ENCODE assay signal across 28 mouse cellular contexts in genomic region chr2:122379292-122379650, GRCm38 (mm10). TPM values are rescaled to one million over a fixed set of nuclear protein-coding genes. Genes with fewer than 3 reads are reported as not detected.
A peak's percentile ranks its signal among the peaks of the same experiment; 100 is the strongest.
DNase-seq lines count a peak whose midpoint lies in the region; ATAC-seq and TF ChIP-seq lines count a peak whose summit lies in the region.
"Had no signal": no experiment of that assay in that cellular context is flagged by ENCODE, and none has a peak within 500 bp of the region (broad histone marks: within the 10 kb centered on the region; RNA-seq: fewer than 3 reads in every experiment).

No protein-coding gene starts in this region.

- H3K27me3 ChIP-seq in heart, adult 2 months (ENCODE audit: control insufficient read depth, insufficient read depth, low read length): no peaks in the 10 kb centered on the region
- no peaks in the 10 kb centered on the region for H3K27me3 ChIP-seq in midbrain, postnatal 0 days (ENCODE audit: insufficient read depth, low read length)
- no peaks in the 10 kb centered on the region for H3K27me3 ChIP-seq in midbrain, embryonic 16.5 days (ENCODE audit: control insufficient read depth, insufficient read depth, low read depth, low read length)
- H3K27me3 ChIP-seq: embryonic facial prominence, embryonic 13.5 days; liver, embryonic 15.5 days; stomach, embryonic 15.5 days had no signal

- H3K4me1 ChIP-seq in heart, adult 2 months (ENCODE audit: control insufficient read depth, insufficient read depth, low read length): peaks cover 10% of the 10 kb centered on the region
- H3K4me1 ChIP-seq in midbrain, postnatal 0 days (ENCODE audit: insufficient read depth, low read length): no peaks in the 10 kb centered on the region
- H3K4me1 ChIP-seq in midbrain, embryonic 16.5 days (ENCODE audit: control insufficient read depth, insufficient read depth, low read length): peaks cover 3% of the 10 kb centered on the region; the same call in 1 of the 2 replicates

- H3K79me2 ChIP-seq in heart, adult 2 months (replicated peaks; ENCODE audit: control insufficient read depth, insufficient read depth, low read length): no peaks in the 10 kb centered on the region

- 56% methylated on average over 2 of the region's 2 CpGs for WGBS in heart, adult 2 months
- 42% methylated on average over 2 of the region's 2 CpGs for WGBS in midbrain, postnatal 0 days
- 52% methylated on average over 2 of the region's 2 CpGs for WGBS in midbrain, embryonic 16.5 days

- H3K9me3 ChIP-seq in midbrain, postnatal 0 days (ENCODE audit: low read length): no peaks in the 10 kb centered on the region
- no peaks in the 10 kb centered on the region for H3K9me3 ChIP-seq in midbrain, embryonic 16.5 days (replicated peaks; ENCODE audit: control insufficient read depth, low read length, poor library complexity, severe bottlenecking)
- H3K9me3 ChIP-seq: embryonic facial prominence, embryonic 13.5 days; heart, embryonic 12.5 days; limb, embryonic 10.5 days; limb, embryonic 15.5 days; liver, embryonic 15.5 days; stomach, embryonic 15.5 days had no signal

- peak overlapping the region; percentile 19; the same call in 1 of the 2 replicates for H3K27ac ChIP-seq in heart, adult 2 months
- H3K27ac ChIP-seq in midbrain, postnatal 0 days (ENCODE audit: low read depth, low read length): peak overlapping the region; percentile 96; the same call in 1 of the 2 replicates
- no peak overlapping the region for H3K27ac ChIP-seq in midbrain, embryonic 16.5 days (ENCODE audit: low read length)
- H3K27ac ChIP-seq: kidney, postnatal 0 days; limb, embryonic 15.5 days; liver, embryonic 15.5 days; stomach, embryonic 15.5 days had no signal

- peak; percentile 50 for DNase-seq in cerebellum, adult 9-10 months
- no peak for DNase-seq in cerebellum, postnatal 4 days (ENCODE audit: low spot score in 2 of 2)
- DNase-seq in heart, adult 2 months: no peak
- no peak for DNase-seq in heart, postnatal 25 days (ENCODE audit: low spot score)
- DNase-seq in midbrain, postnatal 0 days (ENCODE audit: low spot score): no peak
- DNase-seq in naive thymus-derived CD4-positive, alpha-beta T cell, adult 2 months (ENCODE audit: low read depth): peak; percentile 9
- no peak for DNase-seq in neural tube, embryonic 10.5 days (ENCODE audit: extremely low spot score, low spot score)
- DNase-seq: adrenal gland, postnatal 36 days; gastrocnemius, postnatal 10 days; layer of hippocampus, postnatal 36 days; lung, postnatal 14 days; right cerebral cortex, postnatal 25 days; thymus, adult 18-20 months; thymus, postnatal 25 days had no signal

- ATAC-seq in midbrain, postnatal 0 days (ENCODE audit: low FRiP score): no peak
- no peak for ATAC-seq in midbrain, embryonic 16.5 days
- ATAC-seq: activated CD4-positive, CD25-positive, alpha-beta regulatory T cell, adult 4 months; CD4-positive, CD25-positive, alpha-beta regulatory T cell, adult 4 months; forebrain, embryonic 16.5 days; intestine, embryonic 16.5 days had no signal

- no peak overlapping the region for H3K4me3 ChIP-seq in heart, adult 2 months
- no peak overlapping the region for H3K4me3 ChIP-seq in midbrain, postnatal 0 days (ENCODE audit: low read depth, low read length)
- no peak overlapping the region for H3K4me3 ChIP-seq in midbrain, embryonic 16.5 days (ENCODE audit: low read depth, low read length)
- H3K4me3 ChIP-seq: heart, embryonic 12.5 days; stomach, embryonic 15.5 days had no signal

- TF ChIP-seq EP300 in heart, adult 2 months (IDR thresholded peaks at IDR 0.05; ENCODE audit: insufficient read depth, low read depth, low read length): no peak

- intact Hi-C loops in heart, adult 2 months (cut with DNase I): loop anchor here (5.0 to 10.0 kb wide), 2 partner anchors 137 to 366 kb away; no protein-coding TSS in a partner anchor
- intact Hi-C loops in heart, postnatal 25 days (cut with DNase I): loop anchor here (2.0 to 10.0 kb wide), 4 partner anchors 88 to 1033 kb away; partner anchors contain the start of genes Ell3 and Serf2

- no peak overlapping the region for H3K9ac ChIP-seq in heart, adult 2 months (ENCODE audit: low read depth, low read length)
- no peak overlapping the region for H3K9ac ChIP-seq in midbrain, postnatal 0 days (replicated peaks; ENCODE audit: low read length, poor library complexity, severe bottlenecking)
- no peak overlapping the region for H3K9ac ChIP-seq in midbrain, embryonic 16.5 days (ENCODE audit: low read depth, low read length)
- H3K9ac ChIP-seq: embryonic facial prominence, embryonic 13.5 days; heart, embryonic 12.5 days; limb, embryonic 15.5 days; liver, embryonic 15.5 days; lung, embryonic 14.5 days; stomach, embryonic 15.5 days had no signal

- no peaks in the 10 kb centered on the region for H3K36me3 ChIP-seq in heart, adult 2 months (ENCODE audit: control insufficient read depth, insufficient read depth, low read length)
- no peaks in the 10 kb centered on the region for H3K36me3 ChIP-seq in midbrain, postnatal 0 days (ENCODE audit: insufficient read depth, low read length)
- no peaks in the 10 kb centered on the region for H3K36me3 ChIP-seq in midbrain, embryonic 16.5 days (ENCODE audit: control insufficient read depth, insufficient read depth, low read length)
- H3K36me3 ChIP-seq: embryonic facial prominence, embryonic 13.5 days; heart, embryonic 12.5 days; limb, embryonic 10.5 days; limb, embryonic 15.5 days; liver, embryonic 15.5 days; stomach, embryonic 15.5 days had no signal

- TF ChIP-seq CTCF in heart, adult 2 months (IDR thresholded peaks at IDR 0.05): no peak
- no peak for TF ChIP-seq CTCF in midbrain, postnatal 0 days (IDR thresholded peaks at IDR 0.05)

- no peak overlapping the region for H3K4me2 ChIP-seq in midbrain, postnatal 0 days (ENCODE audit: low read depth, low read length, poor library complexity, severe bottlenecking)
- H3K4me2 ChIP-seq in midbrain, embryonic 16.5 days (ENCODE audit: low read length): no peak overlapping the region
- H3K4me2 ChIP-seq: limb, embryonic 15.5 days had no signal

- TF ChIP-seq POLR2A in heart, adult 2 months (IDR thresholded peaks at IDR 0.05; ENCODE audit: insufficient read depth, low read depth, low read length): no peak

RNA-seq across cellular contexts. Expression of gene Shf, which starts 10.3 kb away (rescaled TPM):
- 1 to 10 TPM; 3.5 to 5.3 TPM for total RNA-seq in heart, adult 2 months (2021)
- 3.5 and 5.6 TPM in 2 replicates for polyA plus RNA-seq in heart, adult 2 months (2012; rRNA removed)
- 1 to 10 TPM; 3.7 to 6.6 TPM for total RNA-seq in heart, postnatal 25 days (2021)
- 95.6 and 138 TPM in 2 replicates for total RNA-seq in midbrain, postnatal 0 days (2014; rRNA removed)
- 9.2 and 11.6 TPM in 2 replicates for polyA plus RNA-seq in midbrain, postnatal 0 days (2015; fragmentation: Nextera tagmentation; extraction: Ambion mirVana)
- polyA plus RNA-seq in midbrain, embryonic 16.5 days (2015; fragmentation: Nextera tagmentation; extraction: Ambion mirVana): 8.9 and 9.5 TPM in 2 replicates

RNA-seq across cellular contexts. Expression of gene Slc28a2, which starts 47.0 kb away (rescaled TPM):
- total RNA-seq in heart, adult 2 months (2021): 10 to 100 TPM; 20.4 to 20.7 TPM
- polyA plus RNA-seq in heart, adult 2 months (2012; rRNA removed): 17.6 and 37.8 TPM in 2 replicates
- total RNA-seq in heart, postnatal 25 days (2021): 10 to 100 TPM; 18.8 to 23.8 TPM
- total RNA-seq in midbrain, postnatal 0 days (2014; rRNA removed): not detected in 2 replicates
- 0.10 TPM in 1 of 2 replicates, not detected in the other for polyA plus RNA-seq in midbrain, postnatal 0 days (2015; fragmentation: Nextera tagmentation; extraction: Ambion mirVana)
- not detected in 2 replicates for polyA plus RNA-seq in midbrain, embryonic 16.5 days (2015; fragmentation: Nextera tagmentation; extraction: Ambion mirVana)
- total RNA-seq: layer of hippocampus, postnatal 36 days had no signal
- polyA plus RNA-seq: embryonic facial prominence, embryonic 13.5 days; forebrain, embryonic 11.5 days had no signal

Comparison
In these comparisons a context has a peak if more than half of its experiments do, and no peak if none do; other contexts are left out.
1. DNase-seq: peak in cerebellum, adult 9-10 months (single experiment) and naive thymus-derived CD4-positive, alpha-beta T cell, adult 2 months (single experiment); none in cerebellum, postnatal 4 days (0 of 2), heart, adult 2 months (0 of 2), heart, postnatal 25 days (single experiment), midbrain, postnatal 0 days (single experiment) and neural tube, embryonic 10.5 days (single experiment).
2. RNA of gene Shf, which starts 10.3 kb away (total RNA-seq): 95.6 to 138 TPM in midbrain, postnatal 0 days; 3.7 to 6.6 TPM in heart, postnatal 25 days and 3.5 to 5.3 TPM in heart, adult 2 months; every median in the first group is over 10 times any median in the second.
3. RNA of gene Slc28a2, which starts 47.0 kb away (total RNA-seq): 18.8 to 23.8 TPM in heart, postnatal 25 days and 20.4 to 20.7 TPM in heart, adult 2 months; not detected in midbrain, postnatal 0 days; every median in the first group is over 10 times any median in the second.